Mouse (Mus musculus) spleen, postnatal 14 days (tissue): Measurements from ENCODE around the gene Ncs1.

Experiments used
- DNase-seq, 2 experiments: peaks; one replicate each; pipeline ENCODE4 v3.0.0; 2021 to 2022; ENCODE audit warnings: low spot score in 2 of 2

The Ncs1 gene

GRCm38 (mm10) chr2:31245491-31246141 lies at the start of gene Ncs1:
Gene Ncs1, plus strand, starts transcription at chr2:31245823.
- peak in 1 of 2 experiments; percentile 29 for DNase-seq

GRCm38 (mm10) chr2:31198621-31199020 lies 47.0 kb upstream of the Ncs1 start:
- DNase-seq, result no peak

- DNase-seq, result no peak
Observed at GRCm38 (mm10) chr2:31200051-31200450, 45.6 kb upstream of the Ncs1 start.

GRCm38 (mm10) chr2:31201851-31202250 lies 43.8 kb upstream of the Ncs1 start:
- DNase-seq, result no peak

- no peak for DNase-seq
Observed at GRCm38 (mm10) chr2:31202357-31202756, 43.3 kb upstream of the Ncs1 start.

- DNase-seq, result no peak
Observed at GRCm38 (mm10) chr2:31202956-31203355, 42.7 kb upstream of the Ncs1 start.

GRCm38 (mm10) chr2:31204677-31205076 lies 40.9 kb upstream of the Ncs1 start:
- DNase-seq, result no peak

- DNase-seq, result no peak
Observed at GRCm38 (mm10) chr2:31206211-31206610, 39.4 kb upstream of the Ncs1 start.

- DNase-seq, result no peak
Observed at GRCm38 (mm10) chr2:31206882-31207281, 38.7 kb upstream of the Ncs1 start.

GRCm38 (mm10) chr2:31208544-31209142 lies 37.0 kb upstream of the Ncs1 start:
- DNase-seq, result no peak

GRCm38 (mm10) chr2:31209525-31209924 lies 36.1 kb upstream of the Ncs1 start:
- no peak for DNase-seq

- DNase-seq, result no peak
Observed at GRCm38 (mm10) chr2:31210144-31210847, 35.3 kb upstream of the Ncs1 start.

- DNase-seq, result no peak
Observed at GRCm38 (mm10) chr2:31211204-31211603, 34.4 kb upstream of the Ncs1 start.

- DNase-seq, result no peak
Observed at GRCm38 (mm10) chr2:31214211-31214796, 31.3 kb upstream of the Ncs1 start.

- DNase-seq, result no peak
Observed at GRCm38 (mm10) chr2:31218611-31219010, 27.0 kb upstream of the Ncs1 start.

- DNase-seq, result no peak
Observed at GRCm38 (mm10) chr2:31219470-31219869, 26.2 kb upstream of the Ncs1 start.

GRCm38 (mm10) chr2:31220844-31221243 lies 24.8 kb upstream of the Ncs1 start:
- DNase-seq, result no peak

GRCm38 (mm10) chr2:31221582-31221981 lies 24.0 kb upstream of the Ncs1 start:
- DNase-seq, result no peak

GRCm38 (mm10) chr2:31228768-31229311 lies 16.8 kb upstream of the Ncs1 start:
- no peak for DNase-seq

GRCm38 (mm10) chr2:31239203-31239696 lies 6.4 kb upstream of the Ncs1 start:
- peak in 1 of 2 experiments; percentile 31 for DNase-seq

- DNase-seq, result no peak
Observed at GRCm38 (mm10) chr2:31239833-31240232, 5.8 kb upstream of the Ncs1 start.

- no peak for DNase-seq
Observed at GRCm38 (mm10) chr2:31241639-31242038, 4.0 kb upstream of the Ncs1 start.
